13 mouse cellular contexts compared by ENCODE assay signal in genomic region chr12:13575605-13576600, GRCm38 (mm10).
DNase-seq lines count a peak whose midpoint lies in the region; ATAC-seq lines count a peak whose summit lies in the region.
"Had no signal": no experiment of that assay in that cellular context is flagged by ENCODE, and none has a peak within 500 bp of the region (broad histone marks: within the 10 kb centered on the region; RNA-seq: fewer than 3 reads in every experiment).

No protein-coding gene starts in this region.

- no peak overlapping the region for H3K4me2 ChIP-seq in forebrain, embryonic 15.5 days (replicated peaks)
- H3K4me2 ChIP-seq in midbrain, embryonic 12.5 days (replicated peaks) = no peak overlapping the region
- H3K4me2 ChIP-seq in midbrain, embryonic 14.5 days (ENCODE audit: low read length) = no peak overlapping the region
- no peak overlapping the region for H3K4me2 ChIP-seq in liver, embryonic 16.5 days (ENCODE audit: low read depth, low read length)

- no peaks in the 10 kb centered on the region for H3K36me3 ChIP-seq in forebrain, embryonic 10.5 days (replicated peaks)
- H3K36me3 ChIP-seq in forebrain, embryonic 15.5 days = no peaks in the 10 kb centered on the region
- H3K36me3 ChIP-seq in midbrain, embryonic 12.5 days = no peaks in the 10 kb centered on the region
- H3K36me3 ChIP-seq in midbrain, embryonic 14.5 days (ENCODE audit: control insufficient read depth, insufficient read depth, low read length) = no peaks in the 10 kb centered on the region
- H3K36me3 ChIP-seq in liver, embryonic 16.5 days (ENCODE audit: control insufficient read depth, insufficient read depth) = no peaks in the 10 kb centered on the region

- H3K27ac ChIP-seq in forebrain, embryonic 10.5 days = peak overlapping the region; percentile 9; the same call in 1 of the 2 replicates
- H3K27ac ChIP-seq in forebrain, embryonic 15.5 days (replicated peaks) = no peak overlapping the region
- no peak overlapping the region for H3K27ac ChIP-seq in midbrain, embryonic 12.5 days (replicated peaks)
- no peak overlapping the region for H3K27ac ChIP-seq in midbrain, embryonic 14.5 days (replicated peaks; ENCODE audit: low read depth, low read length)
- no peak overlapping the region for H3K27ac ChIP-seq in liver, embryonic 16.5 days (ENCODE audit: low read length)

- 0 out of 2 replicates have a peak, but pooled peaks cover 2% of the 10 kb centered on the region for H3K9me3 ChIP-seq in forebrain, embryonic 10.5 days
- no peaks in the 10 kb centered on the region for H3K9me3 ChIP-seq in forebrain, embryonic 15.5 days
- no peaks in the 10 kb centered on the region for H3K9me3 ChIP-seq in midbrain, embryonic 12.5 days
- no peaks in the 10 kb centered on the region for H3K9me3 ChIP-seq in midbrain, embryonic 14.5 days (ENCODE audit: control insufficient read depth, low read length)
- H3K9me3 ChIP-seq in liver, embryonic 16.5 days (replicated peaks; ENCODE audit: control insufficient read depth, low read length) = no peaks in the 10 kb centered on the region

- no peak for ATAC-seq in forebrain, embryonic 15.5 days (replicated peaks)
- 0 out of 2 replicates have a peak, but pooled peaks have one; percentile 9 for ATAC-seq in midbrain, embryonic 12.5 days (ENCODE audit: low FRiP score, low read depth)
- ATAC-seq in midbrain, embryonic 14.5 days (ENCODE audit: low FRiP score, low TSS enrichment) = no peak
- ATAC-seq in liver, embryonic 16.5 days (ENCODE audit: low read depth) = peak; percentile 48; the same call in 1 of the 2 replicates
- ATAC-seq: CD4-positive, CD25-positive, alpha-beta regulatory T cell, adult 4 months had no signal

- no peak for DNase-seq in forebrain, embryonic 10.5 days (ENCODE audit: extremely low spot score, low spot score)
- no peak for DNase-seq in midbrain, embryonic 14.5 days
- peak; percentile 71 for DNase-seq in c-Kit-positive CD71-positive TER-119-positive erythroid progenitor cells, embryonic 14.5 days (ENCODE audit: low spot score)
- no peak for DNase-seq in cerebellum, adult 11-12 months
- no peak for DNase-seq in cerebellum, postnatal 10 days
- DNase-seq: cerebellum, adult 9-11 months; heart, postnatal 10 days; kidney, adult 8-10 months; lung, adult 18-20 months had no signal

- no peaks in the 10 kb centered on the region for H3K27me3 ChIP-seq in forebrain, embryonic 10.5 days (ENCODE audit: poor library complexity, severe bottlenecking)
- H3K27me3 ChIP-seq in forebrain, embryonic 15.5 days = no peaks in the 10 kb centered on the region
- H3K27me3 ChIP-seq in midbrain, embryonic 12.5 days = no peaks in the 10 kb centered on the region
- no peaks in the 10 kb centered on the region for H3K27me3 ChIP-seq in midbrain, embryonic 14.5 days (ENCODE audit: control insufficient read depth, insufficient read depth, low read length)
- no peaks in the 10 kb centered on the region for H3K27me3 ChIP-seq in liver, embryonic 16.5 days (ENCODE audit: control insufficient read depth, insufficient read depth, low read depth, low read length)

- H3K9ac ChIP-seq in forebrain, embryonic 15.5 days (replicated peaks) = no peak overlapping the region
- no peak overlapping the region for H3K9ac ChIP-seq in midbrain, embryonic 12.5 days (replicated peaks)
- H3K9ac ChIP-seq in midbrain, embryonic 14.5 days (replicated peaks; ENCODE audit: low read length) = no peak overlapping the region
- no peak overlapping the region for H3K9ac ChIP-seq in liver, embryonic 16.5 days (ENCODE audit: low read depth, low read length)

- H3K4me1 ChIP-seq in forebrain, embryonic 10.5 days = peaks cover 9% of the 10 kb centered on the region
- H3K4me1 ChIP-seq in forebrain, embryonic 15.5 days = no peaks in the 10 kb centered on the region
- H3K4me1 ChIP-seq in midbrain, embryonic 12.5 days = 0 out of 2 replicates have a peak, but pooled peaks cover 9% of the 10 kb centered on the region
- 0 out of 2 replicates have a peak, but pooled peaks cover 4% of the 10 kb centered on the region for H3K4me1 ChIP-seq in midbrain, embryonic 14.5 days (ENCODE audit: control insufficient read depth, insufficient read depth, low read length)
- H3K4me1 ChIP-seq in liver, embryonic 16.5 days (ENCODE audit: control insufficient read depth, low read depth, low read length) = peaks cover 3% of the 10 kb centered on the region; the same call in 1 of the 2 replicates

- H3K4me3 ChIP-seq in forebrain, embryonic 10.5 days = no peak overlapping the region
- no peak overlapping the region for H3K4me3 ChIP-seq in forebrain, embryonic 15.5 days
- no peak overlapping the region for H3K4me3 ChIP-seq in midbrain, embryonic 12.5 days
- no peak overlapping the region for H3K4me3 ChIP-seq in midbrain, embryonic 14.5 days (replicated peaks; ENCODE audit: low read depth, low read length)
- no peak overlapping the region for H3K4me3 ChIP-seq in liver, embryonic 16.5 days (ENCODE audit: low read depth, low read length)

- WGBS in forebrain, embryonic 10.5 days = 94% methylated on average over 5 of the region's 5 CpGs
- 93% methylated on average over 5 of the region's 5 CpGs for WGBS in forebrain, embryonic 15.5 days
- 92% methylated on average over 5 of the region's 5 CpGs for WGBS in midbrain, embryonic 12.5 days
- 94% methylated on average over 5 of the region's 5 CpGs for WGBS in midbrain, embryonic 14.5 days
- WGBS in liver, embryonic 16.5 days (ENCODE audit: insufficient replicate concordance) = 61% methylated on average over 5 of the region's 5 CpGs

Comparison
In these comparisons a context has a peak if more than half of its experiments do, and no peak if none do; other contexts are left out.
1. ATAC-seq: peak in midbrain, embryonic 12.5 days (single experiment) and liver, embryonic 16.5 days (single experiment); none in forebrain, embryonic 15.5 days (single experiment) and midbrain, embryonic 14.5 days (single experiment).